Comparison of ENCODE assay signal across 28 mouse cellular contexts in the genomic region with DNA sequence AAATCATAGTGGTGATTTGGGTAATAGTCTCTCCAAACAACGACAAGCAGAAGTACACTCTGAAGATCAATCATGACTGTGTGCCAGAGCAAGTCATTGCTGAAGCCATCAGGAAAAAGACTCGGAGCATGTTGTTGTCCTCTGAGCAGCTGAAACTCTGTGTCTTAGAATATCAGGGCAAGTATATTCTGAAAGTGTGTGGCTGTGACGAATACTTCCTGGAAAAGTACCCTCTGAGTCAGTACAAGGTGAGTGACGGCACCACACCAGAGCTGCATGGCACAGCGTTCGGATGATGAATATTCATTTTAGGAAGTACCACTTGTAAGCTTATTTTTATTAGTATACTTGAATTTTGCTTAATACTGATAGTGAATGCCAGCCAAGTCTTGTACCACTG. TPM values are rescaled to one million over a fixed set of nuclear protein-coding genes. Genes with fewer than 3 reads are reported as not detected.
"Had no signal": no experiment of that assay in that cellular context is flagged by ENCODE, and none has a peak within 500 bp of the region (broad histone marks: within the 10 kb centered on the region; RNA-seq: fewer than 3 reads in every experiment).

No protein-coding gene starts in this region.

- ATAC-seq: hindbrain, postnatal 0 days; intestine, embryonic 16.5 days; liver, embryonic 12.5 days had no signal

- DNase-seq: gastrocnemius, postnatal 14 days; heart, adult 2 months; heart, postnatal 10 days; heart, postnatal 4 days; kidney, adult 11 months; kidney, adult 2 months; kidney, adult 9 months; kidney, postnatal 14 days; kidney, postnatal 36 days; layer of hippocampus, adult 9-11 months; layer of hippocampus, postnatal 36 days; left cerebral cortex, postnatal 4 days had no signal

RNA-seq across cellular contexts. Expression of gene Kcnmb3, which starts 54.2 kb away (rescaled TPM):
- total RNA-seq: gastrocnemius, adult 8-10 months; gastrocnemius, postnatal 14 days; granulocyte monocyte progenitor cell, adult 5-6 weeks; heart, adult 2 months; hindbrain, postnatal 0 days; liver, adult 2 months had no signal
- polyA plus RNA-seq: heart, adult 2 months; heart, embryonic 10.5 days; heart, embryonic 12.5 days; heart, embryonic 14.5 days; hindbrain, embryonic 10.5 days; hindbrain, postnatal 0 days; intestine, embryonic 14.5 days; intestine, embryonic 16.5 days; kidney, embryonic 15.5 days; kidney, postnatal 0 days; limb, embryonic 15.5 days; liver, adult 2 months; liver, embryonic 12.5 days; liver, embryonic 14.5 days; liver, embryonic 16.5 days had no signal
